Mouse (Mus musculus) heart, adult 2 months (tissue): ENCODE measurements around the gene Dscam.

Experiments used
- CTCF ChIP-seq: fragments of 200-600 bp; IDR thresholded peaks from 2 replicates; pipeline ENCODE4 v1.8.1; 2022; ENCODE audit warnings: antibody characterized with exemption, mild to moderate bottlenecking, moderate library complexity
- EP300 ChIP-seq: fragments of 200-500 bp; IDR thresholded peaks from 2 replicates; pipeline ENCODE4 v1.6.1; 2011; ENCODE audit warnings: low read depth, low read length, control low read depth; ENCODE audit not compliant: insufficient read depth
- POLR2A ChIP-seq: fragments of 200-500 bp; IDR thresholded peaks from 2 replicates; pipeline ENCODE4 v1.6.1; 2011; ENCODE audit warnings: mild to moderate bottlenecking, low read depth, low read length, control low read depth; ENCODE audit not compliant: insufficient read depth

GRCm38 (mm10) chr16:96754381-96754780, 416.2 kb downstream of the Dscam start:
- TF ChIP-seq CTCF (no peak), EP300 (no peak), POLR2A (no peak)
